Mouse (Mus musculus) G1E (cell line): ENCODE measurements at regions not wholly inside any gene's neighbourhood (a gene's known extent, or its start where the extent isn't known, plus 50 kb on each side); places are given as distances from the start of the nearest gene placed in this dataset.

ENCODE experiments used
- ATAC-seq: 2 replicates; pipeline ENCODE4 v1.8.0; 2016; ENCODE audit warnings: mild to moderate bottlenecking; ENCODE audit not compliant: insufficient number of reproducible peaks, poor library complexity, low FRiP score, severe bottlenecking; ENCODE audit errors: extremely low read depth
- DNase-seq: peaks from one replicate; pipeline ENCODE4 v3.0.0; 2012; ENCODE audit warnings: low spot score
- H3K27me3 ChIP-seq: 2 replicates; pipeline ENCODE4 v1.6.1; 2012; ENCODE audit warnings: mild to moderate bottlenecking, low read length, inconsistent platforms; ENCODE audit not compliant: insufficient read depth
- H3K36me3 ChIP-seq: replicated peaks from 2 replicates; pipeline ENCODE3; 2012; ENCODE audit warnings: mild to moderate bottlenecking, inconsistent platforms
- H3K4me1 ChIP-seq: 2 replicates; pipeline ENCODE4 v1.6.1; 2012; ENCODE audit warnings: low read depth, low read length, inconsistent platforms, mixed read lengths; ENCODE audit not compliant: insufficient read depth
- H3K4me3 ChIP-seq: 2 replicates; pipeline ENCODE4 v1.5.1; 2012; ENCODE audit warnings: low read depth, mild to moderate bottlenecking, inconsistent platforms, low read length, moderate library complexity, mixed read lengths
- H3K9me3 ChIP-seq: replicated peaks from 2 replicates; pipeline ENCODE4 v1.6.1; 2012; ENCODE audit warnings: inconsistent platforms
- CTCF ChIP-seq: IDR thresholded peaks from 2 replicates; pipeline ENCODE4 v1.5.1; 2012; ENCODE audit warnings: low read depth, low read length, inconsistent platforms, mixed read lengths
- GATA1 ChIP-seq: IDR thresholded peaks from 2 replicates; pipeline ENCODE4 v1.6.1; 2012; ENCODE audit warnings: borderline replicate concordance, low read length, inconsistent platforms, mixed read lengths
- GATA2 ChIP-seq: IDR thresholded peaks from 2 replicates; pipeline ENCODE4 v1.6.1; 2012; ENCODE audit warnings: low read depth, low read length, inconsistent platforms, borderline replicate concordance
- POLR2AphosphoS5 ChIP-seq: IDR thresholded peaks from 2 replicates; pipeline ENCODE4 v1.6.1; 2012; ENCODE audit warnings: low read depth, low read length, inconsistent platforms; ENCODE audit not compliant: insufficient replicate concordance
- TAL1 ChIP-seq: conservative IDR thresholded peaks from 2 replicates; pipeline ENCODE4 v1.6.1; 2012; ENCODE audit warnings: low read depth, low read length, inconsistent platforms, mixed read lengths

GRCm38 (mm10) chr6:84344936-84345335, 248.8 kb downstream of the Cyp26b1 start:
- TF ChIP-seq CTCF (no peak), GATA2 (no peak), TAL1 (no peak), GATA1 (no peak), POLR2AphosphoS5 (no peak)
- Histone ChIP-seq H3K4me3 (no peak overlapping the region), H3K9me3 (no peaks in the 10 kb centered on the region), H3K27me3 (0 out of 2 replicates have a peak, but pooled peaks cover 2% of the 10 kb centered on the region), H3K4me1 (no peaks in the 10 kb centered on the region), H3K36me3 (no peaks in the 10 kb centered on the region)
- ATAC-seq (no peak), DNase-seq (no peak)

GRCm38 (mm10) chr6:84333666-84334179, 260.0 kb downstream of the Cyp26b1 start:
- TF ChIP-seq GATA2, result no peak
- no peak for TF ChIP-seq POLR2AphosphoS5
- no peak for TF ChIP-seq GATA1
- no peak for TF ChIP-seq CTCF
- TF ChIP-seq TAL1, result no peak
- H3K27me3 ChIP-seq, result no peaks in the 10 kb centered on the region

GRCm38 (mm10) chr6:84329106-84329505, 264.6 kb downstream of the Cyp26b1 start:
- TF ChIP-seq GATA1 (no peak), CTCF (no peak), POLR2AphosphoS5 (no peak), TAL1 (no peak)
- Histone ChIP-seq H3K36me3 (no peaks in the 10 kb centered on the region), H3K27me3 (no peaks in the 10 kb centered on the region; the same call in 1 of the 2 replicates), H3K4me1 (no peaks in the 10 kb centered on the region), H3K9me3 (no peaks in the 10 kb centered on the region), H3K4me3 (no peak overlapping the region)
- DNase-seq (no peak), ATAC-seq (no peak)

More at GRCm38 (mm10) chr6:84333666-84334179, 260.0 kb downstream of the Cyp26b1 start:
- DNase-seq (no peak), ATAC-seq (no peak)
- no peak overlapping the region for H3K4me3 ChIP-seq
- no peaks in the 10 kb centered on the region for H3K9me3 ChIP-seq
- no peaks in the 10 kb centered on the region for H3K4me1 ChIP-seq
- H3K36me3 ChIP-seq, result no peaks in the 10 kb centered on the region

- DNase-seq, result no peak
Observed at GRCm38 (mm10) chr6:84328030-84328390, 265.7 kb downstream of the Cyp26b1 start.

DNA sequence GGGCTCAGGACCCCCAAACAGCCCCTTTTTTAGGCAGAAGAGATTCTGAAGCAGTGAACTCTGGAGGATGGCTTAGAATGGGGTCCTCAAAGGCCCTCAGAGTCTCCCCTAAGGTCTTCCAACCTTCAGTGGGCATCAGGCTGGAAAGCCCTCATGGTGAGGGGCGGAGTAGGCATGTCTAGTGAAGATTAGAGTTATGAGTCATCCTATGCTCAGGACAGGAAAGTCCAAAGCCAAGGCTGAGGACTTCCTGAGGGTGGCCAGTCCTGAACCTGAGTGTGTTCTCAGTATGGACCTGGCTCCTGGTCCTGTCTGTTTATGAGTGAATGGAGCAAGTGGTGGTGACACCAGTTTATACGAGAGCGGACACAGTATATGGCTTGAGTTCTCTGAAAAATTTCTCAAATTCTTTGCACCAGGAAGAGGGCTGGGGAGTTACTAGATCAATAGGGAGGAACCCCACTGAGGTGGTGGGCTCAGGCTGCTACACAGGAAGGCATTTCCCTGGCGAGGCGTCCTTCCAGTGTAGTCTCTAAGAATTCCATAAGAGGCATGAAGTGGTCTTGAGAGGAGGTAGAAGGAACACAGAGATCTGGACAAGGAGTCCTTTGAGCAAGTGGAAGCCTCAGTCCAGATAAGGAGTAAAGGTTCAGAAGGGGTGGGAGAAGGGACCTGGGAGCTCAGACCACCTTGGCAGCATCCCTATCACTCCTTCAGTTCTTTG, 266.2 kb downstream of the Cyp26b1 start:
- ATAC-seq, result no peak
- H3K4me1 ChIP-seq, result no peaks in the 10 kb centered on the region
- H3K9me3 ChIP-seq, result no peaks in the 10 kb centered on the region
- H3K36me3 ChIP-seq, result no peaks in the 10 kb centered on the region
- no peak for DNase-seq
- TF ChIP-seq POLR2AphosphoS5 (no peak), CTCF (no peak), GATA1 (no peak), TAL1 (no peak), GATA2 (no peak)
- no peak overlapping the region for H3K4me3 ChIP-seq
- H3K27me3 ChIP-seq, result no peaks in the 10 kb centered on the region; the same call in 1 of the 2 replicates

More at GRCm38 (mm10) chr6:84328030-84328390, 265.7 kb downstream of the Cyp26b1 start:
- ATAC-seq, result no peak
- Histone ChIP-seq H3K4me1 (no peaks in the 10 kb centered on the region), H3K36me3 (no peaks in the 10 kb centered on the region), H3K27me3 (no peaks in the 10 kb centered on the region; the same call in 1 of the 2 replicates), H3K4me3 (no peak overlapping the region), H3K9me3 (no peaks in the 10 kb centered on the region)
- no peak for TF ChIP-seq TAL1

DNA sequence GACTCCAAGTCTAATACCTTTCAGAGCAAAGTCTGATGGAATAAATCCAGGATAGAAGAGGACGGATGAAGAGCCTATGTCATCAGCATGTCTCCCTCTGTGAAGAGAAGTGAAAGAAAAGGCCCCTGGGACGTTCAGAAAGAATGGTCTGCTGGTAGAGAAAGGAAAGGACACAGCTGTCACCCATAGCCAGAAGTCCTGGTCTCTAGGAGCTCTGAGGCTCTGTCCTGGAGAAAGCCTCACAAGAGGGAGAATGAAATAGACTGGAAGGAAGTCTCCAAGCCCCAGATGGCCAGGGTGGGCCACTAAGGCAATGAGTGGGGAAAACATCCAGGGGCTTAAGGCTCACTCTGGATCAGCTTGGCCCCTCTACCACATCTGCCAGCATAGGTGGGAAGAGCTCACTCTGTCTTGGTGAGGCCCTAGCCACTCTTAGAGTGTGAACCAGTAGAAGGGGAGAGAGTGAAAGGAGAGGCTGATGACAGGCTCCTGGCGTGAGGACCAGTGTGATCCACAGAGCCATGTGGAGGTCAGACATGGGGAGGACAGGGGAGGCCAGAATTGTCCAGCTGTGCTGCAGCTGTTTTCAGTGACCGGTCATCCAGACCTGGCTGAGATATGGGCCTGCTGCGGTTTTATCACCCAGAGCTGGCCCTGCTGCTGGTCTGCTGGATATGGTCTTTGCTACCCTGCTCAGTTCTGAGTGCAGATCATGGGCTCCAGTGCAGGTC, 268.2 kb downstream of the Cyp26b1 start:
- H3K9me3 ChIP-seq, result no peaks in the 10 kb centered on the region
- DNase-seq (no peak), ATAC-seq (no peak)
- H3K36me3 ChIP-seq, result no peaks in the 10 kb centered on the region
- no peak overlapping the region for H3K4me3 ChIP-seq
- H3K4me1 ChIP-seq, result no peaks in the 10 kb centered on the region
- no peaks in the 10 kb centered on the region; the same call in 1 of the 2 replicates for H3K27me3 ChIP-seq
- TF ChIP-seq TAL1, result no peak
- TF ChIP-seq CTCF, result no peak
